Mouse (Mus musculus) hindbrain, embryonic 10.5 days (tissue): Measurements from ENCODE around the gene Rexo1. TPM values are rescaled to one million over a fixed set of nuclear protein-coding genes. Genes with fewer than 3 reads are reported as not detected.
"Not testable (repeated sequence)": the region's sequence is repeated elsewhere in the genome, so short reads cannot be mapped to it uniquely, and the experiment has no call there.

Source experiments
- DNase-seq: peaks from one replicate; pipeline ENCODE4 v3.0.0-alpha.2; 2017; ENCODE audit warnings: low spot score
- H3K27ac ChIP-seq: fragments of 300-500 bp; sonication (generic); 2 replicates; pipeline ENCODE4 v1.5.1; 2016; ENCODE audit warnings: mild to moderate bottlenecking, moderate library complexity
- H3K27me3 ChIP-seq: fragments of 300-500 bp; sonication (generic); 2 replicates; pipeline ENCODE4 v1.6.1; 2016; ENCODE audit warnings: mild to moderate bottlenecking; ENCODE audit not compliant: poor library complexity, insufficient read depth, severe bottlenecking
- H3K36me3 ChIP-seq: fragments of 300-500 bp; sonication (generic); 2 replicates; pipeline ENCODE4 v1.6.1; 2016; ENCODE audit warnings: mild to moderate bottlenecking, moderate library complexity
- H3K4me1 ChIP-seq: fragments of 300-500 bp; sonication (generic); replicated peaks from 2 replicates; pipeline ENCODE4 v1.6.1; 2016; ENCODE audit warnings: mild to moderate bottlenecking
- H3K4me3 ChIP-seq: fragments of 300-500 bp; sonication (generic); 2 replicates; pipeline ENCODE4 v1.5.1; 2016; ENCODE audit warnings: mild to moderate bottlenecking, moderate library complexity
- H3K9me3 ChIP-seq: fragments of 300-500 bp; sonication (generic); 2 replicates; pipeline ENCODE4 v1.6.1; 2016; ENCODE audit warnings: mild to moderate bottlenecking, moderate library complexity
- WGBS: fragments of 180-500 bp; shearing (Covaris S2); methylation state at CpG from one replicate; pipeline ENCODE4 v1.1.7; 2016; 5-methylcytosine and 5-hydroxymethylcytosine counted together
- polyA plus RNA-seq: library from polyadenylated mRNA; unstranded; fragments of >200 nt; fragmentation: Nextera tagmentation; extraction: Ambion mirVana; gene quantifications from 2 replicates; pipeline ENCODE4 v1.2.1, GENCODE M21; 2016

The Rexo1 gene
- 33.3 and 38.5 TPM in 2 replicates for polyA plus RNA-seq

DNA sequence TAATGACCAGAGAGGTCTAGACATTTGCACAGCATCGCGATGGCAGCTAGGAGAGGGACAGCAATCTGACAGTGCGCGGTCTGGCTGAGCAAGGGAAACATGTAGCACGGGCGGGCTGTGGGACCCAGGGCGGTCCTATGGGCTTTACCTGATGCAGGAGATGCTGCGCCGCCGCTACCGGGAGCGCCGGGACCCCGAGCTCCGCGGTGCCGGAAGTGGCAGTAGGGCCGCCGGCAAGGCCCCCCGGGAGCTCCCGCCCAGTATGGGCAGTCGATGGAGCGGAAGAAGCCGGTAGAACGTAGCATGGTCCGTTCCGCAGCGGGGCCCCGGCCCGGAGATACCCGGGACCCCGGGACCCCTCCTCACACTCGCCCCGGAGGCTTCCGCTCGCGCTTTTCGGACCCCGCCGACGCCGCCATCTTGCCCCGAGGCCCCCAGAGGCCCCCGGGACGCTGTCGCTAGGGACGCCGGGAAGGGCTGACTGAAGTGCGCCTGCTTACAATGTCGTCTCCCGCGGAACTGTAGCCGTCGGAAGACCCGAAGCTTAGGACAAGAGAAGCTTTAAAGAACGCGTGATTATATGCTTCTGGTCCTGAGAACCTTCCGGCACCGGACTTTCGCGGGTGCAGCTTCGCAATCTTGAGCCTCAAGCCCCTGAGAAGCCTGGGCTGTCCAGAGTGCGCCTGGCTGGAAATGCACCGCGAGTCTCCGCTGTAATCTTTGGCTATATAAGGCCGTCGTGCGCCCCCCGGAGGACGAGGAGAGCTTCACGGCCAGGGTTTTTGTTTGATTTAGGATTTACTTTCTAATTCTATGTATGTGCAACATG lies at the start of gene Rexo1:
Gene Rexo1 (minus strand): TSS at position 445 of the 829 bp plus-strand sequence.
- Histone ChIP-seq H3K27me3 (no peaks in the 10 kb centered on the region), H3K27ac (peak within 1 kb of the TSS; percentile 99), H3K36me3 (no peaks in the 10 kb centered on the region; the same call in 1 of the 2 replicates), H3K9me3 (no peaks in the 10 kb centered on the region), H3K4me3 (peak within 1 kb of the TSS; percentile 83), H3K4me1 (peaks cover 54% of the 10 kb centered on the region)
- DNase-seq, result peak; percentile 94
- under 1% methylated on average over 72 of the region's 72 CpGs for WGBS

DNA sequence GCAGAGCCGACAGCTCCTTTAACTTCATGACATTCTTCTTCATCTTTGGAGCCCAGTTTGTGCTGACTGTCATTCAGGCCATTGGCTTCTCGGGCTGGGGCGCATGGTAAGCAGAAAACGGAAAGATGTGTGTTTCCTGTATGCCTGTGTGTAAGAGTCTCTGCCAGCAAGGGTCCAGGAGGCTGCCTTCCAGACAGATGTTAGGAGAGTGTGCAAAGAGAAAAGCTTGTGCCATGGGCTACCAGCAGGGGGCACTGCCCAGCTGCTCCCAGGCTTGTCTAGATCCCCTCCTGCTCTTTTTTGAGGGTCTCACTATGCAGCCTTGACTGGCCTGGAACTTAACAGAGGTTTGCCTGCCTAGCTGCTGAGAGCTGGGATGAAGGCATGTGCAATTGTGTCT lies 49.7 kb upstream of the Rexo1 start:
- WGBS, result 79% methylated on average over 4 of the region's 4 CpGs
- H3K4me1 ChIP-seq, result no peaks in the 10 kb centered on the region
- no peak overlapping the region for H3K27ac ChIP-seq
- no peaks in the 10 kb centered on the region for H3K27me3 ChIP-seq
- H3K4me3 ChIP-seq, result no peak overlapping the region
- peak; percentile 58 for DNase-seq
- H3K36me3 ChIP-seq, result peaks cover 98% of the 10 kb centered on the region
- H3K9me3 ChIP-seq, result no peaks in the 10 kb centered on the region

DNA sequence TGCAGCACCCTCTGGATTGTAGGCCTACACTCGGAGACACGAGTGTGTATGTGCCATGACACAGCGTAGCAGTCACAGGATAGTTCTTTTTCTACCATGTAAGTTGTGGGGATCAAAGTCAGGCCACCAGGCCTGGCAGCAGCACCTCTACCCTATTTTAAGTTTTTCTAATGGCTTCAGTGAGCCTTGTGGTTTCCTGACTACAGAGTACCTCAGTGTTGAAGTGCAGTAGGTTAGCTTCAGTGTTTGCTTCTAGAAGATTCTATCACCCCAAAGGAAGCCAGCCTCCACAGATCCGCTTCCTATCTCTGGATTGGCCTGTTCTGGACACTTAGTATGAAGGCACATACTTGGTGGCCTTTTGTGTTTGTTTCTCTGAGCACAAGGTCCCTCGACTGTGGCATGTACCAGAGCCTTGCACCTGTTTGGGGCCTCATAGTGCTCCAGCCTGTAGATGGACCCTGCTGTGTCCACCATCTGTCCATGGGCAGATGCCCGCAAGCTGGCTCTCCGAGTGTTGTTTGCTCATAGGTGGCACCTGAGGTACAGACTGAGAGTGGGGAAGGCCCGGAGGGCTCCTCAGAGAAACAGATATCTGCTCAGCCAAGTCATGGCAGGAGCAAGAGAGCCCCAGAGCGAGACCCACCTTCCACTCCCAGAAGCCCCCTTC lies 48.9 kb upstream of the Rexo1 start:
- Histone ChIP-seq H3K36me3 (peaks cover 93% of the 10 kb centered on the region), H3K27me3 (no peaks in the 10 kb centered on the region), H3K27ac (no peak overlapping the region), H3K4me1 (no peaks in the 10 kb centered on the region), H3K9me3 (no peaks in the 10 kb centered on the region), H3K4me3 (no peak overlapping the region)
- DNase-seq, result no peak
- 94% methylated on average over 9 of the region's 9 CpGs for WGBS

DNA sequence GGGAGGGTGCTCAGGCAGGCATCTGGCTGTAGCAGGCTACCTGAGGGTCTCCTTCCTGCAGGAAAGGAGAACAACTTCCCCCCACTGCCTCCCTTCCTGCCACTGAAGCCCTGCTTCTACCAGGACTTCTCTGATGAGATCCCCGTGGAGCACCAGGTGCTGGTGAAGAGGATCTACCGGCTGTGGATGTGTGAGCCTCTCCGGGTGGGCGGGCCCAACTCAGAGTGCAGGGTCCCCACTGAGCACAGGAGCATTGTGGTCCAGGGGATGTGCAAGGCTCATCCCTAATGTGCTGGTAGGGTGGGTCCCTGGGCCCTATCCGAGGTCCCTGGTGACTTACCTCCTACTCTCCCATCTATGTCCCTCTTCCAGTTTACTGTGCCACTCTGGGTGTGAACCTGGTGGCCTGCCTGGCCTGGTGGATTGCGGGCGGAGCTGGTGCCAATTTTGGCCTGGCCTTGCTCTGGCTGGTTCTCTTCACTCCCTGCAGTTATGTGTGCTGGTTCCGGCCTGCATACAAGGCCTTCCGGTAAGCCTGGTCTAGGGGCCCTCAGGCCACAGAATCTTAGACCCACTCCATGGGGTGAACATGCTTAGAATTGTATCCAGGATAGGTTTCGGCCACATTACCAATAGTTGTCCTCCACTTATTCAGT lies 48.0 kb upstream of the Rexo1 start:
- Histone ChIP-seq H3K9me3 (no peaks in the 10 kb centered on the region), H3K27ac (no peak overlapping the region), H3K4me1 (peaks cover 6% of the 10 kb centered on the region), H3K4me3 (0 out of 2 replicates have a peak overlapping the region, but pooled peaks have one; percentile 4), H3K36me3 (peaks cover 85% of the 10 kb centered on the region), H3K27me3 (no peaks in the 10 kb centered on the region)
- DNase-seq, result no peak
- WGBS, result 87% methylated on average over 10 of the region's 10 CpGs

DNA sequence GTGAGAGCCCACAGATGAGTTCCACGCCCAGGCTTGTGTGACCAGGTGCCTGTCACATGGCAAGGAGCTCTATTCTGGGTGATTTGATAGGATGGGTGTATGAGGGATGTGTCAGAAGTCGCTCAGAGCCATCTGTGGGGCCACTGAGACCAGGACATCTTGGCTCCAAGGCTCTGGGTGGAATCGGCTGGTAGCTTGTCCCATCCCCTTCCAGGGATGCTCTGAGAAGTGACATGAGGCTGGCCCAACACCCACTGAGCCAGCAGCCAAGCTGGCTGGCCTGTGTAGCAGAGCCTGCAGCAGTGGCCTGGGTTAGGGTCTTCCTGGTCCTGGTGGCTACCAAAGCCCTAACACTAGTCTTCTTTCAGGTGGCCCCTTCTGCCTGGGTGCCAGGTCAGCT lies 47.1 kb upstream of the Rexo1 start:
- Histone ChIP-seq H3K27ac (no peak overlapping the region), H3K36me3 (peaks cover 75% of the 10 kb centered on the region), H3K4me3 (no peak overlapping the region), H3K4me1 (peaks cover 16% of the 10 kb centered on the region), H3K27me3 (no peaks in the 10 kb centered on the region), H3K9me3 (no peaks in the 10 kb centered on the region)
- 94% methylated on average over 3 of the region's 3 CpGs for WGBS
- no peak for DNase-seq

DNA sequence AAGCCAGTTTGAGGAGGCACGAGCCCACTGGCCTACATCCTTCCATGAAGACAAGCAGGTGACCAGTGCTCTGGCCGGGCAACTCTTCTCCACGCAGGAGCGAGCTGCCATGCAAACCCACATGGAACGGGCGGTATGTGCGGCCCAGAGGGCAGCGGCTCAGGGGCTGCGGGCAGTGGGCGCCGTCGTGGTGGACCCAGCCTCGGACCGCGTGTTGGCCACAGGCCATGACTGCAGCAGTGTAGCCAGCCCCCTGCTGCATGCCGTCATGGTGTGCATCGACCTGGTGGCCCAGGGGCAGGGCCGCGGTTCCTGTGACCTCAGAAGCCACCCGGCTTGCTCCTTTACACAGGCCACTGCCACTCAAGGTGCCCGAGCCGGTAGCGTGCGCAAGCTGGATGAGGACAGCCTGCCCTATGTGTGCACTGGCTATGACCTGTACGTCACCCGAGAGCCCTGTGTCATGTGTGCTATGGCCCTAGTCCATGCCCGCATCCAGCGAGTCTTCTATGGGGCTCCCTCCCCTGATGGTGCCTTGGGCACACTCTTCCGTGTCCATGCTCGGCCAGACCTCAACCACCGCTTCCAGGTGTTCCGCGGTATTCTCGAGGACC lies 45.5 kb upstream of the Rexo1 start:
- peak overlapping the region; percentile 16; the same call in 1 of the 2 replicates for H3K4me3 ChIP-seq
- H3K4me1 ChIP-seq, result peaks cover 24% of the 10 kb centered on the region
- H3K9me3 ChIP-seq, result no peaks in the 10 kb centered on the region
- H3K36me3 ChIP-seq, result peaks cover 60% of the 10 kb centered on the region
- no peak for DNase-seq
- no peak overlapping the region for H3K27ac ChIP-seq
- H3K27me3 ChIP-seq, result no peaks in the 10 kb centered on the region
- WGBS, result 96% methylated on average over 34 of the region's 34 CpGs

DNA sequence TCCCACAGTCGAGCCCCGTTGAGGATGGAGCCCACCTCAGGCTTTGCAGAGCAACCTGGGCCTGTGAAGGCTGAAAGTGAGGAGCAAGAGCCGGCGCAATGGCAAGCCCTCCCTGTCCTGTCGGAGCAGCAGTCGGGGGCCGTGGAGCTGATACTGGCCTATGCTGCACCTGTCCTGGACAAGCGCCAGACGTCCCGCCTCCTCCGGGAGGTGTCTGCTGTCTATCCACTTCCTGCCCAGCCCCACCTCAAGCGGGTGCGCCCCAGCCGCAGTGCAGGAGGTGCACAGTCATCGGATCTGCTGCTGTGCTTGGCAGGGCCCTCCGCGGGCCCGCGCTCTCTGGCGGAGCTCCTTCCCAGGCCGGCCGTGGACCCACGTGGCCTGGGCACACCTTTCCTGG lies 44.9 kb upstream of the Rexo1 start:
- H3K36me3 ChIP-seq, result peaks cover 55% of the 10 kb centered on the region
- no peak for DNase-seq
- 0 out of 2 replicates have a peak overlapping the region, but pooled peaks have one; percentile 16 for H3K4me3 ChIP-seq
- peaks cover 24% of the 10 kb centered on the region for H3K4me1 ChIP-seq
- H3K9me3 ChIP-seq, result no peaks in the 10 kb centered on the region
- no peak overlapping the region for H3K27ac ChIP-seq
- 93% methylated on average over 23 of the region's 23 CpGs for WGBS
- no peaks in the 10 kb centered on the region for H3K27me3 ChIP-seq

DNA sequence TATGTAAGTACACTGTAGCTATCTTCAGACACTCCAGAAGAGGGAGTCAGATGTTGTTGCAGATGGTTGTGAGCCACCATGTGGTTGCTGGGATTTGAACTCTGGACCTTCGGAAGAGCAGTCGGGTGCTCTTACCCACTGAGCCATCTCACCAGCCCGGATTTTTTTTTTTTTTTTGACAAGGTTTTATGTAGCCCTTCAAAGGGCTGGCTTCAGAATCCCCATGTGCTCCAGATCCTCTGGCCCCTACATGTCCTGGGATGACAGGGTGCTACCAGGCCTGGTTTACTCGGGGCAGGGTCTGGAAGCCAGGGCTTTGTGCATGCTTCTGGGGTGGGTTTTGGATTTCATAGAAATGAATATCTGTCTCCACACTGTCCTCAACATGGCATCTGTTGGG lies 44.4 kb upstream of the Rexo1 start, which contains the start of gene Gm49322:
Gene Gm49322 (plus strand): TSS at position 301 of the 400 bp plus-strand sequence.
- peak within 1 kb of the TSS; percentile 77; the same call in 1 of the 2 replicates for H3K4me3 ChIP-seq
- not testable (repeated sequence) for DNase-seq, H3K9me3 ChIP-seq, H3K27me3 ChIP-seq, H3K27ac ChIP-seq
- 85% methylated on average over 4 of the region's 4 CpGs for WGBS
- peaks cover 49% of the 10 kb centered on the region for H3K36me3 ChIP-seq
- H3K4me1 ChIP-seq, result peaks cover 24% of the 10 kb centered on the region

DNA sequence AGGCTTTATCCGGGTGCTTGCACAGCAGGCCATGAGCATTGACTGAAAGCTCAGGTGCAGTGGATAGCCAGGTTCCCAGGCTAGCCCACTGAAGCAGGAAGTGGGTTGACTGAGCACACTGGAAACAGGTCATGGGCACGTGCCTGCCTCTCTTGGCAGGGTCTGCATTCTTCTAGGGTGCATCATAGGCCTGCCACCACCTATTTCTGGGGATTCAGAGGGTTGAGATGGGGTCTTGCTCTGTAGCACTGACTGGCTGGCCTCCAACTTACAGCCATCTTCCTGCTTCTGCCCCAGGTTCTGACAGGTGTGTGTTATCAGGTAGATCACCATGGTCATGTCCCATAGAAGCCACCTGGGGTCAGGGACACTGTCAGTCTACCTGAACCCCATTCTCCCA lies 43.6 kb upstream of the Rexo1 start:
- WGBS, result 91% methylated on average over 2 of the region's 2 CpGs
- no peak for DNase-seq
- H3K4me3 ChIP-seq, result peak overlapping the region; percentile 77; the same call in 1 of the 2 replicates
- H3K27ac ChIP-seq, result no peak overlapping the region
- H3K4me1 ChIP-seq, result peaks cover 24% of the 10 kb centered on the region
- no peaks in the 10 kb centered on the region for H3K9me3 ChIP-seq
- H3K27me3 ChIP-seq, result no peaks in the 10 kb centered on the region
- peaks cover 43% of the 10 kb centered on the region for H3K36me3 ChIP-seq

DNA sequence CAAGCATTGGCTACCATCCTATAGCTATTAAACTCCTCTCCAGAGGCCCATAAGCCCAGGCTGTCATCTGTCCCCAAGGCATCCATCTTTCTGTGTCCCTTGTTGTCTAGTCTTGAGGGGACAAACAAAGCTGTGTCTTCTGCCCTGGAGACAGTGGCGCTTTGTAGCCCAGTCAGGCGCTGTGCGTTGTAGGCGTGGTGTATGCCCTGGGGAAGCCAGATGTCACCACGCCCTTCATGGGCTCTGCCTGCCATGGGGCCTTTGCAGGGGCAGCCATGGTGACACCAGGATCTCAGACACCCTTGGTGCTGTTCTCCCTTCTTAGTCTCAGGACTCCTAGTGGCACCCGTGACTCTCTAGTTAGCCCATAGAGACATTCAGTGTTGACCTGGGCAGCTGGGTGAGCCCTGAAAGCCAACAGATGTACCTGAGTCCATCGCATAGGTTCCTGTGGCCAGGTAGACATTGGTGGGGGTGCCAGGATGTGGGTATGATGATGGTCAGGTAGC lies 42.7 kb upstream of the Rexo1 start:
- no peaks in the 10 kb centered on the region for H3K27me3 ChIP-seq
- DNase-seq, result no peak
- H3K27ac ChIP-seq, result peak overlapping the region; percentile 90
- H3K4me3 ChIP-seq, result peak overlapping the region; percentile 77
- no peaks in the 10 kb centered on the region for H3K9me3 ChIP-seq
- H3K36me3 ChIP-seq, result peaks cover 34% of the 10 kb centered on the region
- 92% methylated on average over 7 of the region's 7 CpGs for WGBS
- peaks cover 24% of the 10 kb centered on the region for H3K4me1 ChIP-seq

DNA sequence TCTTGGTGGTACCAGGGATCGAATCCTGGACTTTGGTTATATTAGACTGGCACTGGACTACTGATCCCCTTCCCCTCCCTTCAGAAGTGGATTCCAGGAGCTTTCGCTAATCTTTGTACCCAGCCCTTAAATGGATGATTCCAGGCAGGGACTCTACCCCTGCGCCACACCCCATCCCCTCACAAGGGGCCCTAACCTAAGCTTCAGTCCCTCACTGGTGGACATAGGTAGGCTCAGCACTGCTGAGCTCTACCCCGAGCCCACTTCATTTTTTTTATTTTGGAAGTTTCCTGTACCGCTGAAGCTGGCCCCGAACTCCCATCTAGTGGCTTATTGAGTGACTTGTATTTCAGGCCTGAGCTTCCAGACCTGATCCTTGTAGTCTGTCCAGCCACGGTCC lies 42.0 kb upstream of the Rexo1 start:
- Histone ChIP-seq H3K4me1 (peaks cover 24% of the 10 kb centered on the region), H3K36me3 (peaks cover 27% of the 10 kb centered on the region), H3K27me3 (no peaks in the 10 kb centered on the region; the same call in 1 of the 2 replicates), H3K4me3 (peak overlapping the region; percentile 77), H3K27ac (peak overlapping the region; percentile 90), H3K9me3 (no peaks in the 10 kb centered on the region)
- 40% methylated on average over 7 of the region's 7 CpGs for WGBS
- DNase-seq, result no peak

DNA sequence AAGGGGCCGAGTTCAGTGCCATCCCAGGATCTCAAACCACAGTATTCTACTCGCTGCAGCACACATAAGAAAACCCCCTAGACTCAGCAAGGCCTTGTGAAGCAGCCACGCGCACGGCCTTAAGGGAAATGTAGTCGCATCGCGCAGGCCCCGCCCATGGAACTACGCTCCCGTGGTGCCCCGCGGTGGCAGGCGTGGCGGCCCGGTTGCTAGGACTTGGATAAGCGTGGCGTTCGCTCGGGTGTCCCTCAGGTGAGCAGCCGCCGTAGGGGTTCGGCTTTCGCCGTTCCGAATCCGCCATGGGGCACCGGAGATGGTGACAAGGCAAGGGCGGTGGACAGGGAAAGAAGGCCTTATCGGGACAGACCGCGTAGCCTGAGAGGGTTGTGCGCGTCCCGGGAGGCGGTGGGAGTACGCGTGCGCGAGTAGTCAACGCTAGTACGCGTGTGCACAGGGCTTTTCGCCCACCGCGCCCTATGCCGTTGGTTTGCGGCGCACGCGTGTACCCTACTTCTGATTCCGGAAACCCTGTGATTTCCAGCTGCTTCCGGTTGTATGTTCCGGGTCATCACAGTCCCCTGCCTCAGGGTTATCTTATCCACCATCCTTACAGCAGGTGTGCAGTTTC lies 41.5 kb upstream of the Rexo1 start, which contains the start of the genes Scamp4 and Adat3:
Gene Scamp4 (plus strand): TSS at position 175 of the 628 bp plus-strand sequence.
Gene Adat3 (plus strand): TSS at position 183 of the 628 bp plus-strand sequence.
- DNase-seq, result peak; percentile 96
- Histone ChIP-seq H3K36me3 (peaks cover 21% of the 10 kb centered on the region), H3K4me3 (peak within 1 kb of the TSS; percentile 77), H3K4me1 (peaks cover 24% of the 10 kb centered on the region), H3K27ac (peak within 1 kb of the TSS; percentile 90), H3K27me3 (no peaks in the 10 kb centered on the region; the same call in 1 of the 2 replicates), H3K9me3 (no peaks in the 10 kb centered on the region)
- under 1% methylated on average over 54 of the region's 54 CpGs for WGBS
